ENCODE assay signal across 16 mouse cellular contexts in the genomic region with DNA sequence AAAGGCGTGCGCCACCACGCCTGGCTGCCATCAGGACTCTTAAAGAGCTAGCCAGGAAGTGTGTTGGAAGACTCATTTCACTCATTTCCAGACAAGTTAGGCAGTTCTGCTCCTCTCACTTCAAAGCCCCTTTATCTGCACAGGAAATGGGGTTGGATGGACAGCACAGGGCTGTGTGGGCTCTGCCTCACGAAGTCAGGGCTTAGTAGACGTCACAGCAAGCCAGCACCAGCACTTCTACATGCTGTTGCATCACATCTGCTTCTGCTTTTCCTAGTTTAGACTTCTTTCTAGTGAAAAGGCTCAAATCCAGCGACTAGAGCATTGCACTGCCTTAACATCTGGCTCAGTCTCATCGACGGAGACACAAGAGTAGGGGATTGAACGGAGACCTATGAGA. TPM values are rescaled to one million over a fixed set of nuclear protein-coding genes. Genes with fewer than 3 reads are reported as not detected.
DNase-seq lines count a peak whose midpoint lies in the region; ATAC-seq lines count a peak whose summit lies in the region.
"Had no signal": no experiment of that assay in that cellular context is flagged by ENCODE, and none has a peak within 500 bp of the region (broad histone marks: within the 10 kb centered on the region; RNA-seq: fewer than 3 reads in every experiment).

No protein-coding gene starts in this region.

- peaks cover 30% of the 10 kb centered on the region for H3K4me1 ChIP-seq in midbrain, embryonic 10.5 days
- H3K4me1 ChIP-seq in midbrain, embryonic 14.5 days (ENCODE audit: control insufficient read depth, insufficient read depth, low read length): peaks cover 20% of the 10 kb centered on the region

- H3K9ac ChIP-seq in midbrain, embryonic 14.5 days (replicated peaks; ENCODE audit: low read length): no peak overlapping the region
- H3K9ac ChIP-seq: lung, embryonic 15.5 days had no signal

- H3K27ac ChIP-seq in midbrain, embryonic 10.5 days (replicated peaks): 0 out of 2 replicates have a peak overlapping the region, but pooled peaks have one; percentile 2
- no peak overlapping the region for H3K27ac ChIP-seq in midbrain, embryonic 14.5 days (replicated peaks; ENCODE audit: low read depth, low read length)
- H3K27ac ChIP-seq: hindbrain, embryonic 10.5 days; layer of hippocampus, adult 2 months; lung, embryonic 15.5 days had no signal

- no peaks in the 10 kb centered on the region for H3K27me3 ChIP-seq in midbrain, embryonic 10.5 days (ENCODE audit: low read depth, poor library complexity, severe bottlenecking)
- no peaks in the 10 kb centered on the region for H3K27me3 ChIP-seq in midbrain, embryonic 14.5 days (ENCODE audit: control insufficient read depth, insufficient read depth, low read length)
- H3K27me3 ChIP-seq: lung, embryonic 15.5 days; Patski had no signal

- no peaks in the 10 kb centered on the region for H3K9me3 ChIP-seq in midbrain, embryonic 10.5 days (replicated peaks)
- H3K9me3 ChIP-seq in midbrain, embryonic 14.5 days (ENCODE audit: control insufficient read depth, low read length): no peaks in the 10 kb centered on the region
- H3K9me3 ChIP-seq: hindbrain, embryonic 10.5 days; lung, embryonic 15.5 days had no signal

- H3K36me3 ChIP-seq in midbrain, embryonic 10.5 days: no peaks in the 10 kb centered on the region
- H3K36me3 ChIP-seq in midbrain, embryonic 14.5 days (ENCODE audit: control insufficient read depth, insufficient read depth, low read length): no peaks in the 10 kb centered on the region
- H3K36me3 ChIP-seq: hindbrain, embryonic 10.5 days; lung, embryonic 15.5 days had no signal

- H3K4me2 ChIP-seq in midbrain, embryonic 14.5 days (ENCODE audit: low read length): no peak overlapping the region
- H3K4me2 ChIP-seq: lung, embryonic 15.5 days had no signal

- DNase-seq in heart, adult 11 months: peak; percentile 96
- no peak for DNase-seq in heart, postnatal 14 days
- DNase-seq in midbrain, embryonic 10.5 days (ENCODE audit: low spot score): no peak
- DNase-seq in midbrain, embryonic 14.5 days: no peak
- no peak for DNase-seq in left cerebral cortex, adult 8-10 months (ENCODE audit: low spot score in 2 of 2)
- no peak for DNase-seq in urinary bladder, adult 18-20 months (ENCODE audit: low spot score in 2 of 2)
- DNase-seq: adrenal gland, adult 8-10 months; kidney, adult 8-10 months; spleen, adult 18-20 months; thymus, adult 2 months had no signal

- intact Hi-C loops in heart, postnatal 14 days (cut with DNase I): no loop called here

- H3K4me3 ChIP-seq in midbrain, embryonic 10.5 days: no peak overlapping the region
- H3K4me3 ChIP-seq in midbrain, embryonic 14.5 days (replicated peaks; ENCODE audit: low read depth, low read length): no peak overlapping the region
- H3K4me3 ChIP-seq: hindbrain, embryonic 10.5 days; layer of hippocampus, adult 2 months; lung, embryonic 15.5 days had no signal

- ATAC-seq in midbrain, embryonic 14.5 days (ENCODE audit: low FRiP score, low TSS enrichment): no peak
- ATAC-seq in inflammation-experienced regulatory T-cells, adult 6 months: peak; percentile 77
- ATAC-seq in neutrophil, adult 5-6 weeks (ENCODE audit: extremely low read depth, insufficient number of reproducible peaks, low FRiP score, poor library complexity, severe bottlenecking): peak; percentile 89
- ATAC-seq: Patski had no signal

- 91% methylated on average over 9 of the region's 9 CpGs for whole genome bisulfite sequencing in midbrain, embryonic 10.5 days
- 90% methylated on average over 9 of the region's 9 CpGs for WGBS in midbrain, embryonic 14.5 days

RNA-seq across cellular contexts. Expression of gene B4galt5, which starts 13.9 kb away (rescaled TPM):
- total RNA-seq in heart, postnatal 14 days (2021): 10 to 100 TPM; 18.5 to 19.8 TPM
- 9.1 and 9.9 TPM in 2 replicates for polyA plus RNA-seq in midbrain, embryonic 10.5 days (2016; fragmentation: Nextera tagmentation; extraction: Ambion mirVana)
- polyA plus RNA-seq in midbrain, embryonic 14.5 days (2014; fragmentation: Nextera tagmentation; extraction: Ambion mirVana): 16.2 and 20.4 TPM in 2 replicates
- 10 to 100 TPM in 1 of 3 experiments, 1 to 10 TPM in 2; 5.1 to 16.7 (median 5.2) TPM for polyA plus RNA-seq in inflammation-experienced regulatory T-cells, adult 6 months (2017; shearing (Covaris generic))
- 42.5 and 50.4 TPM in 2 replicates for total RNA-seq in neutrophil, adult 5-6 weeks (2017)
- total RNA-seq in left cerebral cortex, adult 8-10 months (2022): 10 to 100 TPM; 40.3 to 52.1 (median 43.5) TPM
